Mouse (Mus musculus): ENCODE data around the gene Olfr1256. TPM values are rescaled to one million over a fixed set of nuclear protein-coding genes. Genes with fewer than 3 reads are reported as not detected.

Gene Olfr1256
- polyA plus RNA-seq (2016; fragmentation: Nextera tagmentation; extraction: Ambion mirVana), result not detected in 2 replicates

- ATAC-seq (ENCODE audit: insufficient number of reproducible peaks, insufficient read depth, low FRiP score, low TSS enrichment, low read depth), result no peak
- H3K4me3 ChIP-seq (replicated peaks), result no peak within 1 kb of the TSS
- no peak within 1 kb of the TSS for H3K9ac ChIP-seq (replicated peaks)
- H3K27me3 ChIP-seq, result no peaks in the 10 kb centered on the region
- no peaks in the 10 kb centered on the region for H3K9me3 ChIP-seq
- H3K36me3 ChIP-seq, result no peaks in the 10 kb centered on the region
- no peaks in the 10 kb centered on the region for H3K4me1 ChIP-seq (replicated peaks)
- no peak within 1 kb of the TSS for H3K27ac ChIP-seq
- 59% methylated on average over 2 of the region's 2 CpGs for WGBS
- H3K4me2 ChIP-seq, result no peak within 1 kb of the TSS
Observed at GRCm38 (mm10) chr2:89841455-89841854, at the start of gene Olfr1256. TSS of gene Olfr1256 (minus strand) at chr2:89841555.

- no peak within 1 kb of the TSS for H3K9ac ChIP-seq (replicated peaks)
- no peak within 1 kb of the TSS for H3K4me3 ChIP-seq (replicated peaks)
- no peaks in the 10 kb centered on the region for H3K36me3 ChIP-seq
- ATAC-seq (ENCODE audit: insufficient number of reproducible peaks, insufficient read depth, low FRiP score, low TSS enrichment, low read depth), result no peak
- H3K4me2 ChIP-seq, result no peak within 1 kb of the TSS
- no peaks in the 10 kb centered on the region for H3K9me3 ChIP-seq
- H3K4me1 ChIP-seq (replicated peaks), result no peaks in the 10 kb centered on the region
- no peak within 1 kb of the TSS for H3K27ac ChIP-seq
- no peaks in the 10 kb centered on the region for H3K27me3 ChIP-seq
- 93% methylated on average over 1 of the region's 1 CpGs for WGBS
Observed at GRCm38 (mm10) chr2:89878137-89878536, 36.8 kb upstream of the Olfr1256 start, which contains the start of gene Olfr1257. TSS of gene Olfr1257 (plus strand) at chr2:89878437.

- Histone ChIP-seq H3K4me2 (no peak overlapping the region), H3K4me3 (replicated peaks) (no peak overlapping the region), H3K4me1 (replicated peaks) (no peaks in the 10 kb centered on the region), H3K9me3 (no peaks in the 10 kb centered on the region), H3K27ac (no peak overlapping the region), H3K9ac (replicated peaks) (no peak overlapping the region), H3K27me3 (no peaks in the 10 kb centered on the region), H3K36me3 (no peaks in the 10 kb centered on the region)
- ATAC-seq (ENCODE audit: insufficient number of reproducible peaks, insufficient read depth, low FRiP score, low TSS enrichment, low read depth), result no peak
- 84% methylated on average over 1 of the region's 1 CpGs for WGBS
Observed at GRCm38 (mm10) chr2:89849230-89849629, 7.9 kb upstream of the Olfr1256 start.

GRCm38 (mm10) chr2:89848105-89848504 lies 6.8 kb upstream of the Olfr1256 start, which contains the start of gene Olfr48:
TSS of gene Olfr48 (minus strand) at chr2:89848205.
- Histone ChIP-seq H3K9ac (replicated peaks) (no peak within 1 kb of the TSS), H3K27me3 (no peaks in the 10 kb centered on the region), H3K4me2 (no peak within 1 kb of the TSS), H3K9me3 (no peaks in the 10 kb centered on the region), H3K4me3 (replicated peaks) (no peak within 1 kb of the TSS), H3K27ac (no peak within 1 kb of the TSS), H3K4me1 (replicated peaks) (no peaks in the 10 kb centered on the region), H3K36me3 (no peaks in the 10 kb centered on the region)
- ATAC-seq (ENCODE audit: insufficient number of reproducible peaks, insufficient read depth, low FRiP score, low TSS enrichment, low read depth), result no peak
- WGBS, result 85% methylated on average over 5 of the region's 5 CpGs

GRCm38 (mm10) chr2:89820216-89820615 lies 21.1 kb downstream of the Olfr1256 start:
- Histone ChIP-seq H3K27ac (no peak overlapping the region), H3K9me3 (no peaks in the 10 kb centered on the region), H3K4me2 (no peak overlapping the region), H3K4me1 (replicated peaks) (no peaks in the 10 kb centered on the region), H3K36me3 (no peaks in the 10 kb centered on the region), H3K9ac (replicated peaks) (no peak overlapping the region), H3K4me3 (replicated peaks) (no peak overlapping the region), H3K27me3 (no peaks in the 10 kb centered on the region)
- no peak for ATAC-seq (ENCODE audit: insufficient number of reproducible peaks, insufficient read depth, low FRiP score, low TSS enrichment, low read depth)
- 73% methylated on average over 1 of the region's 1 CpGs for WGBS

- no peak within 1 kb of the TSS for H3K27ac ChIP-seq
- H3K27me3 ChIP-seq, result no peaks in the 10 kb centered on the region
- no peak within 1 kb of the TSS for H3K9ac ChIP-seq (replicated peaks)
- no peak within 1 kb of the TSS for H3K4me3 ChIP-seq (replicated peaks)
- no peaks in the 10 kb centered on the region for H3K9me3 ChIP-seq
- WGBS, result 86% methylated on average over 3 of the region's 3 CpGs
- H3K36me3 ChIP-seq, result no peaks in the 10 kb centered on the region
- H3K4me2 ChIP-seq, result no peak within 1 kb of the TSS
- no peak for ATAC-seq (ENCODE audit: insufficient number of reproducible peaks, insufficient read depth, low FRiP score, low TSS enrichment, low read depth)
- H3K4me1 ChIP-seq (replicated peaks), result no peaks in the 10 kb centered on the region
Observed at GRCm38 (mm10) chr2:89811751-89812150, 29.6 kb downstream of the Olfr1256 start, which contains the start of gene Olfr1255. TSS of gene Olfr1255 (plus strand) at chr2:89812051.

- WGBS, result 85% methylated on average over 2 of the region's 2 CpGs
- Histone ChIP-seq H3K4me2 (no peak overlapping the region), H3K27me3 (no peaks in the 10 kb centered on the region), H3K9ac (replicated peaks) (no peak overlapping the region), H3K27ac (no peak overlapping the region), H3K4me3 (replicated peaks) (no peak overlapping the region), H3K36me3 (no peaks in the 10 kb centered on the region), H3K9me3 (no peaks in the 10 kb centered on the region), H3K4me1 (replicated peaks) (no peaks in the 10 kb centered on the region)
- ATAC-seq (ENCODE audit: insufficient number of reproducible peaks, insufficient read depth, low FRiP score, low TSS enrichment, low read depth), result no peak
Observed at GRCm38 (mm10) chr2:89810751-89811150, 30.6 kb downstream of the Olfr1256 start.

GRCm38 (mm10) chr2:89799583-89799982 lies 41.8 kb downstream of the Olfr1256 start:
- Histone ChIP-seq H3K27me3 (no peaks in the 10 kb centered on the region), H3K9ac (replicated peaks) (no peak overlapping the region), H3K36me3 (no peaks in the 10 kb centered on the region), H3K4me2 (no peak overlapping the region), H3K9me3 (no peaks in the 10 kb centered on the region), H3K4me1 (replicated peaks) (no peaks in the 10 kb centered on the region), H3K4me3 (replicated peaks) (no peak overlapping the region), H3K27ac (no peak overlapping the region)
- no peak for ATAC-seq (ENCODE audit: insufficient number of reproducible peaks, insufficient read depth, low FRiP score, low TSS enrichment, low read depth)
- 92% methylated on average over 3 of the region's 3 CpGs for WGBS

GRCm38 (mm10) chr2:89793519-89793918 lies 47.8 kb downstream of the Olfr1256 start, which contains the start of gene Olfr1254:
TSS of gene Olfr1254 (minus strand) at chr2:89793619.
- H3K9ac ChIP-seq (replicated peaks), result no peak within 1 kb of the TSS
- H3K36me3 ChIP-seq, result no peaks in the 10 kb centered on the region
- no peak within 1 kb of the TSS for H3K4me3 ChIP-seq (replicated peaks)
- H3K27ac ChIP-seq, result no peak within 1 kb of the TSS
- no peak for ATAC-seq (ENCODE audit: insufficient number of reproducible peaks, insufficient read depth, low FRiP score, low TSS enrichment, low read depth)
- no peaks in the 10 kb centered on the region for H3K4me1 ChIP-seq (replicated peaks)
- H3K4me2 ChIP-seq, result no peak within 1 kb of the TSS
- no peaks in the 10 kb centered on the region for H3K9me3 ChIP-seq
- H3K27me3 ChIP-seq, result no peaks in the 10 kb centered on the region

Other genes starting within 250 kb of the Olfr1256 start
- not detected in 2 replicates for gene Olfr1246, start 248.4 kb downstream of the Olfr1256 start, polyA plus RNA-seq (2016; fragmentation: Nextera tagmentation; extraction: Ambion mirVana)
- gene Olfr1247, start 227.4 kb downstream of the Olfr1256 start, polyA plus RNA-seq (2016; fragmentation: Nextera tagmentation; extraction: Ambion mirVana), result not detected in 2 replicates
- not detected in 2 replicates for gene Olfr1248, start 223.3 kb downstream of the Olfr1256 start, polyA plus RNA-seq (2016; fragmentation: Nextera tagmentation; extraction: Ambion mirVana)
- gene Olfr1249, start 206.6 kb downstream of the Olfr1256 start, polyA plus RNA-seq (2016; fragmentation: Nextera tagmentation; extraction: Ambion mirVana), result not detected in 2 replicates
- not detected in 2 replicates for gene Olfr1250, start 180.1 kb downstream of the Olfr1256 start, polyA plus RNA-seq (2016; fragmentation: Nextera tagmentation; extraction: Ambion mirVana)
- not detected in 2 replicates for gene Olfr1251, start 169.6 kb downstream of the Olfr1256 start, polyA plus RNA-seq (2016; fragmentation: Nextera tagmentation; extraction: Ambion mirVana)
- not detected in 2 replicates for gene Olfr1252, start 116.5 kb downstream of the Olfr1256 start, polyA plus RNA-seq (2016; fragmentation: Nextera tagmentation; extraction: Ambion mirVana)
- gene Olfr1253, start 84.5 kb downstream of the Olfr1256 start, polyA plus RNA-seq (2016; fragmentation: Nextera tagmentation; extraction: Ambion mirVana), result not detected in 2 replicates
- not detected in 2 replicates for gene Olfr1254, start 47.9 kb downstream of the Olfr1256 start, polyA plus RNA-seq (2016; fragmentation: Nextera tagmentation; extraction: Ambion mirVana)
- not detected in 2 replicates for gene Olfr1255, start 29.5 kb downstream of the Olfr1256 start, polyA plus RNA-seq (2016; fragmentation: Nextera tagmentation; extraction: Ambion mirVana)
- not detected in 2 replicates for gene Olfr48, start 6.7 kb upstream of the Olfr1256 start, polyA plus RNA-seq (2016; fragmentation: Nextera tagmentation; extraction: Ambion mirVana)
- not detected in 2 replicates for gene Olfr1257, start 36.9 kb upstream of the Olfr1256 start, polyA plus RNA-seq (2016; fragmentation: Nextera tagmentation; extraction: Ambion mirVana)
- not detected in 2 replicates for gene Olfr1258, start 85.8 kb upstream of the Olfr1256 start, polyA plus RNA-seq (2016; fragmentation: Nextera tagmentation; extraction: Ambion mirVana)
- gene Olfr1259, start 107.1 kb upstream of the Olfr1256 start, polyA plus RNA-seq (2016; fragmentation: Nextera tagmentation; extraction: Ambion mirVana), result not detected in 2 replicates
- not detected in 2 replicates for gene Olfr1260, start 132.8 kb upstream of the Olfr1256 start, polyA plus RNA-seq (2016; fragmentation: Nextera tagmentation; extraction: Ambion mirVana)
- not detected in 2 replicates for gene Olfr1261, start 149.7 kb upstream of the Olfr1256 start, polyA plus RNA-seq (2016; fragmentation: Nextera tagmentation; extraction: Ambion mirVana)
- gene Olfr1262, start 158.6 kb upstream of the Olfr1256 start, polyA plus RNA-seq (2016; fragmentation: Nextera tagmentation; extraction: Ambion mirVana), result not detected in 2 replicates
- not detected in 2 replicates for gene Olfr1263, start 170.6 kb upstream of the Olfr1256 start, polyA plus RNA-seq (2016; fragmentation: Nextera tagmentation; extraction: Ambion mirVana)
- not detected in 2 replicates for gene Olfr1264, start 184.0 kb upstream of the Olfr1256 start, polyA plus RNA-seq (2016; fragmentation: Nextera tagmentation; extraction: Ambion mirVana)
- gene Olfr1265, start 193.8 kb upstream of the Olfr1256 start, polyA plus RNA-seq (2016; fragmentation: Nextera tagmentation; extraction: Ambion mirVana), result not detected in 2 replicates
- gene Olfr140, start 222.0 kb upstream of the Olfr1256 start, polyA plus RNA-seq (2016; fragmentation: Nextera tagmentation; extraction: Ambion mirVana), result not detected in 2 replicates